16 mouse cellular contexts compared by ENCODE assay signal in genomic region chr10:81261025-81261424, GRCm38 (mm10).
"Had no signal": no experiment of that assay in that cellular context is flagged by ENCODE, and none has a peak within 500 bp of the region (broad histone marks: within the 10 kb centered on the region; RNA-seq: fewer than 3 reads in every experiment).

No protein-coding gene starts in this region.

- H3K27ac ChIP-seq: neural tube, embryonic 13.5 days; neural tube, embryonic 15.5 days; stomach, embryonic 15.5 days; stomach, postnatal 0 days had no signal

- H3K4me2 ChIP-seq: neural tube, embryonic 13.5 days; neural tube, embryonic 15.5 days; stomach, embryonic 15.5 days had no signal

- H3K9me3 ChIP-seq: neural tube, embryonic 15.5 days; stomach, embryonic 15.5 days had no signal

- H3K9ac ChIP-seq: neural tube, embryonic 13.5 days; neural tube, embryonic 15.5 days; stomach, embryonic 15.5 days had no signal

- H3K4me3 ChIP-seq: neural tube, embryonic 13.5 days; neural tube, embryonic 15.5 days; stomach, embryonic 15.5 days had no signal

- DNase-seq: retina, postnatal 1 day; right cerebral cortex, adult 18-20 months; right cerebral cortex, postnatal 14 days; right cerebral cortex, postnatal 25 days; right cerebral cortex, postnatal 4 days; spleen, adult 18-20 months; thymus, adult 18-20 months; thymus, adult 2 months; thymus, postnatal 14 days; thymus, postnatal 25 days; thymus, postnatal 36 days; thymus, postnatal 4 days had no signal
